8 mouse cellular contexts compared by ENCODE assay signal in the genomic region with DNA sequence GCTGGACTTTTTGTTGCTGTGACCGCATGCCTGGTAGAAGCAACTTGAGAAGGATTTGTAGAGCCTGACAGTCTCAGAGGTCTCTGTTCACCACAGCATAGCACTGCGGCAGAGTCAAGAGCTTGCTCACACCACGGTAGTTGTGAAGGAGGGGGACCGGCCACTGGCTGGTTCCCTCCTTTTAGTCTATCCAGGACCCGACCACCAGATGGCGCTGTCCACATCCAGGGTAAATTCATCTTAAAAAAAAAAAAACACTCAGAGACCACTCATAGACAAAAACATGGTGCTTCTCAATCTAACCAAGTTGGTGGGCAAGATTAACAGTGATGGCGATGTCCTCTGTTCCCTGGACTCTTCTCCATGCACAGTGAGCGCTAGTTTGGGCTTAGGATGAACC. TPM values are rescaled to one million over a fixed set of nuclear protein-coding genes. Genes with fewer than 3 reads are reported as not detected.
DNase-seq lines count a peak whose midpoint lies in the region; ATAC-seq lines count a peak whose summit lies in the region.
"Had no signal": no experiment of that assay in that cellular context is flagged by ENCODE, and none has a peak within 500 bp of the region (broad histone marks: within the 10 kb centered on the region; RNA-seq: fewer than 3 reads in every experiment).

No protein-coding gene starts in this region.

- H3K27me3 ChIP-seq in neural tube, embryonic 15.5 days (replicated peaks) = no peaks in the 10 kb centered on the region

- H3K4me2 ChIP-seq in neural tube, embryonic 15.5 days = no peak overlapping the region

- no peak overlapping the region for H3K4me3 ChIP-seq in neural tube, embryonic 15.5 days (replicated peaks)

- H3K27ac ChIP-seq in neural tube, embryonic 15.5 days (replicated peaks) = no peak overlapping the region

- no peak overlapping the region for H3K9ac ChIP-seq in neural tube, embryonic 15.5 days (replicated peaks)

- H3K4me1 ChIP-seq in neural tube, embryonic 15.5 days = peaks cover 14% of the 10 kb centered on the region

- no peaks in the 10 kb centered on the region for H3K36me3 ChIP-seq in neural tube, embryonic 15.5 days

- WGBS in neural tube, embryonic 15.5 days = 78% methylated on average over 8 of the region's 8 CpGs

- no peaks in the 10 kb centered on the region for H3K9me3 ChIP-seq in neural tube, embryonic 15.5 days (replicated peaks)

- ATAC-seq in neural tube, embryonic 15.5 days (ENCODE audit: low FRiP score) = no peak

- peak; percentile 20 for DNase-seq in neural tube, embryonic 10.5 days (ENCODE audit: extremely low spot score, low spot score)
- DNase-seq in ZHBTc4 (ENCODE audit: low read depth, low spot score) = peak; percentile 68
- DNase-seq in kidney, postnatal 25 days = peak; percentile 48 to 54
- DNase-seq in thymus, postnatal 0 days (ENCODE audit: low spot score) = peak; percentile 23
- DNase-seq in embryo, embryonic 11 days = no peak
- no peak for DNase-seq in ovary, postnatal 10 days (ENCODE audit: low spot score)

RNA-seq across cellular contexts. Expression of gene Myo3b, which starts 1.7 kb away (rescaled TPM):
- polyA plus RNA-seq in neural tube, embryonic 15.5 days (2015; fragmentation: Nextera tagmentation; extraction: Ambion mirVana) = 0.19 and 0.22 TPM in 2 replicates
- 0.59 and 0.62 TPM in 2 replicates for polyA plus RNA-seq in thymus, postnatal 0 days (2015; fragmentation: Nextera tagmentation; extraction: Ambion mirVana)
- polyA plus RNA-seq: liver, embryonic 16.5 days had no signal

Comparison
In these comparisons a context has a peak if more than half of its experiments do, and no peak if none do; other contexts are left out.
1. DNase-seq: peak in neural tube, embryonic 10.5 days (single experiment), ZHBTc4 (single experiment), kidney, postnatal 25 days (2 of 2) and thymus, postnatal 0 days (single experiment); none in embryo, embryonic 11 days (single experiment) and ovary, postnatal 10 days (single experiment).